Mouse (Mus musculus) c-Kit-negative CD71-positive TER-119-positive erythroid progenitor cells, embryonic 14.5 days (primary cell): ENCODE measurements around the gene Nfrkb.

Experiments used
- DNase-seq: peaks from one replicate; pipeline ENCODE4 v3.0.0-alpha.2; 2013; ENCODE audit warnings: low read depth, low spot score

Gene Nfrkb

DNA sequence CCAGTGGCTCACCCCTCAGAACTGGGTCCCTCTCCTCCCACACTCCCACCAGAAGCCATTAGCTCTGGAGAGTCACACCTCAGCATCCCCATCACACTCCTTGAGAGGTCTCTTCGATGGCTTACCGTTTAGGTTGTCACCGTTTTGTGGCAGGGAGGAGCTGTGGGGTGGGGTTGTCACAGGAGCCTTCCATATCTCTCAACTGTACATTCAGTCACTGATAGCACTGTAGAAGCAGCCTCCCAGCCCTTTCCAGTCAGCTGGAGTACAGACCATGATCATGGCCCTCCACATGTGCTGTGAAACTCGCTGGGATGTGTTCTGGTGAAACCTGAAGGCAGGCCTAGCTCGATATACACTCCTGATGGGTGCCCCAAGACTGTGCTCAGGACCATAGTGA is 36.2 kb downstream of the Nfrkb start:
- peak; percentile 20 for DNase-seq

DNA sequence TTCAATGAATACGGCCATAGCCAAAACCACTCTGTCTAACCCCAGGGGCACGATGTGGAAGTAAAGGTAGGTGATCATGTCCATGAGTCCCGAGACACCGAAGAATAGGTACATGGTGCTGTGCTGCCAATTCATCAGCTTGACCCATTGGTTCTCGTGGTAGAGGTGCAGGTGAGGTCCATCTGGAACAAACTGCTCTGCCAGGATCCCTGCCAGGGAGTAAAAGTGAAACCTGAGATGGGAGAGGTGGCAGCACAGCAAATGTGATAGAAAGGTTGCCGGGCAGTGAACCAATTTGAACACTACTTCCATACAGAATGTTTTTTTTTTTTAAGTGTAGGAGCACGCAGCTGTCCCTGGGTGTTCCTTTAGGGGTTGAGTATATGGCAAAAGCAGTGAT is 43.0 kb downstream of the Nfrkb start:
- no peak for DNase-seq

DNA sequence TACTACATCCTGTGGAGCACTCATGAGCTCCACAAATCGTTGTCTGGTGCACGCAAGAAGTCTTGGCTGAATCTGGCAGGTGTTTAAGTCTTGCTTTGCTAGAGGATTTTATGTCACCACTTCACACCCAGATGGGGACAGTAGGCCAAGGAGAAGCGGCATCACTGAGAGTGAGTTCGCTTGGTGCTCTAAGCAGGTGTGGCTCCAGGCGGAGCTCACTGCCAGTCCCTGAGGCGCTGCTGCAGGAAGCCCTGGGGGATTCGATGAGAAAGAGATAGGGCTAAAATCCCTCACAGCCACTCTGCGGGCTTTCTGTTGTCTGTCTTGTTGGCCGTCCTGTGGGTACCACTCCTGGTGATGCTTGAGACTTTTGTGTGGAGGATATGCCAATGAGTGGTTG is 44.0 kb downstream of the Nfrkb start:
- no peak for DNase-seq

DNA sequence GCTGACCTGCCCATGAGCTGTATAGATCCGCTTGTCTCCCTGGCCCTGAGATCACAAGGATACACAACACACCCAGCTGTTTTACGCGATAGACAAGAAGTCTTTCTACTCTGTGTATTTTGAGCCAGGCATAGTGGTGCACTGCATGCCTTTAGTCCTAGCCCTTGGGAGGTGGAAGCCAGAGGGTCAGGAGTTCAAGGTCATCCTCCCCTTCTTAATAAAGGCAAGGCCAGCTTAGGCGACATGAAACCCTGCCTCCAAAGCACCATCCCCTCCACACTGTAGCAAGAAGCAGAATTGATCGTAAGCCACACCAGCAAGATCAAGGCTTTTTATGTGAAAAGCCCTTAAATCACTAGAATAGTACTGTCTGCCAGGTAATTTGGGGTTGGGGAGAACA is 45.8 kb downstream of the Nfrkb start:
- DNase-seq, result no peak

DNA sequence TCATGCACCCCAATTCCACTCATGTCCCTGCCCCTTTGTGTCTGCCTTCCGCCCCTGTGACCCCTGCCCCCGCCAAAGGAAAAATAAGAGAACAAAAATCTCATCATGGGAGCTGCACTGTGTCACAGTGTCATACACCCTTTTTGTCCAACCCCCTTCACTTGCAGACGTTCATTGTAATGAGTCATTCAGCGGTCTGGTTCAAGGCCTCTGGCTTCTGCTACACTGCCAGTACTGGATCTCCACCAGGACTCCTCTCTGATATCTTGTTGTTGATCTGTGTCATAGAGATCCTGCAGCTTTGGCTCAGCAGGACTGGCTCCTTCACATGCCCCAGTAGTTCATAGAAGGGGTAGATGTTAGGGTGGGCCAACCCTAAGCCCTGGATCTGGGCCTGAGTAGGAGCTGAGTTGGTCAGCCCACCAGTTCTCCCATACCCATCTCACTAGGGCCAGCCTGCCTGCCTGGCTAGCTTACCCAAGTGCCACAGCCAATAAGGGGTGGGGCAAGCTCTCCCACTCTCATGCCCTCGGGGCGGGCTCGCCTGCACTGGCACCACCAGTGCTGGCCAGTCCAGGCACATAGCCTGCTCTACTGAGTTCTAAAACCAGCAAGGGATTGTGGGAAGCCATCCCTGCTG is 46.5 kb downstream of the Nfrkb start:
- DNase-seq, result no peak

DNA sequence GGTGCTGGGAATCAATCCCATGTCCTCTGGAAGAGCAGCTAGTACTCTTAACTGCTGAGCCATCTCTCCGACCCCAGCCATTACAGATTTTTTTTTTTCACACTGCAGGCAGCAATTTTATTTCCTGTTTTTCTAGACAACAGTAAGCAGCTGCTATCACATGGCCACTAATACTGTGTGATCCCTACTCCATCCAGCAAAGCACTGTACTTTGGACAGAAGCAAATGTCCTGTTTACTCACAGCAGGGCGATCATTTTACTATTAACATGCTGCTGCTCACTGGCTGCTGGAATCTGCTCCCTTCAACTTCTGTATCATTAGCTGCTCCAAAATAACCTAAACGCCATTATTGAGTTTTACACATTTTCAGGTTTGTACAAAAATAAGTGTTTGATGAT is 47.4 kb downstream of the Nfrkb start:
- no peak for DNase-seq

DNA sequence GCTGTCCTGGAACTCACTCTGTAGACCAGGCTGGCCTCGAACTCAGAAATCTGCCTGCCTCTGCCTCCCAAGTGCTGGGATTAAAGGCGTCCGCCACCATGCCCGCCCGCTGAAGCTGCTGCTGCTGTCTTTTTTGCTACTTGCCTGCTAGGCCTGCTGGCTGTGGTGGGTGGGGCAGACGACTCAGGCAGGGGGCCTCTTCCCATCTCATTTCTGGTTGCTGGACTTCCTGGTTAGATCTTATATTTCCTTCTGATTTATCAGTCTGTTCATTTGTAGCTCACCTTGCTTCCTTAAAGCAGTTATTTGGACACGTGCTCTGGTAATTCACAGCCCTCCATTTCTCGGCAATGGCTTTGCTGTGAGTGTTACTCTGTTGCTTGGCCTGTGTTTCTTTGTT is 49.4 kb downstream of the Nfrkb start:
- DNase-seq, result no peak

DNA sequence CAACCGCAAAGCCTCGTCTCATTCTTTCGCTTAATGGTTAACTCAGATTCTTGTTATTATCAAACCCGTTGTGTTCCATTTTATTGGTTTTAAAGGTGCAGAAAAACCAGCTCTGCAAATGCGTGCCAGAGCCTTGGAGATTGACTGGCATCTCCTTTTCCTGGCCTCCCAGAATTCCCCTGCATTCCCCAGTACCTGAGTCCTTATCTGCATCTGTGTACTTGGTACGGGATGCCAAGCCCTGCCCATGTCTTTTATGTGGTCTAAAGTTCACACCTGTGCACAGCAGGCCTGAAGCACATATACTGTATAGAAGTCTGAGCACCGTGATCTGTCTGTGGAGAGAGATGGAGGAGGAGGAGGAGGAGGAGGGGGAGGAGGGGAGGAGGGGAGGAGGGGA is 51.9 kb downstream of the Nfrkb start:
- DNase-seq, result no peak

DNA sequence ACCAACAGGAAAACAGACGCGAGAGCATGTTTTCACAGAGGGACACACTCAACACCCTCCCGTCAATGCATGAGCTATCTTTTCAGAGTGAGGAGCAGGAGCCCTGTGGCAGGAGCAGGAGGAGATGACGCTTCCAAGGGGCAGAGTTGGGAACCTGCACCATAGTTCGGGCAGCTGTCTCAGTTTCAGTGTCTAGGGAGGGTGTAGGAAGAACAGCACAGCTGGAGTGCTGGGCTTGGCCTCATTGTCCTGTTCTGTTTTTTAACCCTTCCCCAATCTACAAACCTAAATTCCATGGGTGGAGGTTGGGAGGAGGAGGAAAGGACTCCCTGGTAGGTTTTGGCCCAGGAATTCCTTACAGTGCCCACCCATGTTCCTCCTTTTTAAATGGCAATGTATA is 52.8 kb downstream of the Nfrkb start:
- DNase-seq, result no peak

DNA sequence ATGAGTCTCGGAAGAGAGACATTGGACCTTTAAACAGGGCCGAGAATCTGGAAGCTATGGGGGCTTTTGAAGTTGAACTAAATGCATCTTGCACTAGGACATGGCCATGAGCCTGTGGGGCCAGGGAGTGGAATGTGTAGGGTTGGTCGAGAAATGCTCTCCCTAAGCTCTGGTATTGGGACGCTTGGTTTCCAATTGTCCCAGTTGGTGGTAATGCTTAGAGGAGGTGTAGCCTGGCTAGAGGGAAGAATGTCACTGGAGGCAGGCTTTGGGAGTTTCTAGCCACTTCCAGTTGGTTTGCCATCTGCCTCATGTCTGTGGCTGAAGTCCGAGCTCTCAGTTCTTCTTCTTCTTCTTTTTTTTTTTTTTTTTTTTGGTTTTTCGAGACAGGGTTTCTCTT is 53.3 kb downstream of the Nfrkb start:
- no peak for DNase-seq

DNA sequence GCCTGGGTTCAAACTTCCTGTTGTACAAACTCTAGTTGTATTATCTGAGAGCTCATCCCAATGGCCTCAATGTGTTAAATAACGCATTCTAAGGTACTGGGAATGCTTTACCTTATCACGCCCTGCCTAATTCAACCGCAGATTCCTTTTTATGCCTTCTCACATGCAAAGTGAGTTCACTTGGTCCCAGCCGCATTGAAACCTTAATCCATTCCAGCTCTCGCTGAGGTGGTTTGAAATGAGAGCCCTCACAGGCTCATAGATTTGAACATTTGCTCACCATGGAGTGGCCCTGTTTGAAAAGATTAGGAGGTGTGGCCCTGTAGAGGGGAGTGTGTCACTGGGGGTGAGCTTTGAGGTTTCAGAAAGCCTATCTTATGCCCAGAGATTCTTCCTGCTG is 54.4 kb downstream of the Nfrkb start:
- no peak for DNase-seq

DNA sequence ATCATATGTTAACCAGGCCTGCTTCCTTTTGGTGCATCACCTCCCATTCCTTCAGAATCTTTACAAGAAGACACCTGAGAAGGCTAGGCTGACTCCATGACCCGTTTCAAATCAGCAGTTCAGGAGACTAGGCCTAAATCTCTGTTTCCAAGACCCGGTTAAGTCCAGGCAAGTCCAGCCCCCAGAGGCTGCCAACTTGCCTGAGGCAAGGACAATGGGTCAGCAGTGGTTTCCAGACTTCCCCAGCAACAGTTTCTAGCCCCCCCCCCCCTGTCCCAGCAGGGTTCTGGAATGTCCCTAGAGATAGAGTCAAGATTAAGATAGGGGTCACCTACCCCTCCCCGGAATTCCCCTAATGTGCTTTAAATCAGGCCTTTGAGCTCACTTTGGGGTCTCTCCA is 55.5 kb downstream of the Nfrkb start:
- DNase-seq, result no peak

DNA sequence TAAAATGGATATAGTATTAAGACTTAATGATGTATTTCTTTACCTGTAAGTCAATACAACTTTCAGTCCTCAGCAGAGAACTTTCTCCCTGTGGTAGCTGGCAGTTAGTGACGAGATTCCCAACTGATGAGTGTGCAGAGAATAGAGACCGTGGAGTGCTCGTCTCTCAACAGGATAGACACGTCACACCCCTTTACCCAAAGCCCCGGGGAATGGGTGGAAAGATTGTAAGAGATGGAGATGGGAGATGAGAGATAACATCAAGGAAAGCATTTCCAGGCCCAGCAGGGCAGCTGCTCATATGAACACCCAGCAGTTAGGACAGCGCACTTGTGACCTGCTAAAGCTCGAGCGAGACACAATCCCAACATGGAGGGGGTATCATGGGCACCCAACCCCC is 58.2 kb downstream of the Nfrkb start:
- DNase-seq, result no peak

DNA sequence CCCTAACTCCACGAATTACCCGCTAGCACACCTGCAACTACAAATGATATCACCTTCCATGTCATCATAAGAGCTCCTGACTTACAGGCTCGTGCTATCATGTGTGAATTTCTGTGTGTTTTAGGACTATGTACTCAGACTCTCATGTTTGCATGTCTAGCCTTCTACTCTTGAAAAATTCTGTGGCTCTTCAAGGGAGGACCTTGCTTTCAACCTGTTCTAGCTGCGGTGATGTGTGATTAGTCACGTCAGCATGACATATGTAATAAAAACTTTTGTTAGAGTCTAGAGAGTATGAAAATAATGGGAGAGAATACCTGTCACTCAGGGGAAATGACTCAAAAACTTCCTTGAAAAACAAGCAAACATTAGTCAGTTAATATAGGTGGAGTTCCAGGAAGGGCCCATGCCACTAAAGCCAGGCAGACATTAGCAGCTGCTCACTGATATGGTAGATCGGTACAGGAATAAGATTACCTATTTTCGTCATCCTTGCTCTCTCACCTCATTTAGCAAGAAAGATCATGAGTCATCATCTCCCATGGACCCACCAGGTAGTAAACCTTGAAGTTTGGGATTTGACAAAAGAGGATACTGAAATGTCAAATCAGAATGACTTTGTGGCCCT is 63.3 kb downstream of the Nfrkb start:
- no peak for DNase-seq

DNA sequence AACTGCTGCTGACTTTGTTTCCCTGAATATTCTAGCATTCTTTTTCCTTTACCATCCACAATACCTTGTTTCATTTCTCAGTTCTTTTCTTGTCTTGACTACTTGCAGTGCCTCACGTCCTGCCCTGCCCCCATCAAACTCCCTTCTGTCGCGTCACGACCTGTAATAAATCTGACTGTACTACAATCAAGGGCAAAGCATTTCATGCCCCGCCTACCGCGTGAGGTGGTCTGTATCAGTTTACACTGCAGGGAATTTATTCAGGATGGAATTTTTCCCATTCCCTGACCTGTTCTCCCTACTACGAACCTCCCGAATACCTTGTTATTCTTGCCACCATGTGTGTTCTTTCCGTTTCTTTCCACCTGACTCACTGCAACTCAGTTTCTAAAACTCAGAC is 66.2 kb downstream of the Nfrkb start:
- no peak for DNase-seq

DNA sequence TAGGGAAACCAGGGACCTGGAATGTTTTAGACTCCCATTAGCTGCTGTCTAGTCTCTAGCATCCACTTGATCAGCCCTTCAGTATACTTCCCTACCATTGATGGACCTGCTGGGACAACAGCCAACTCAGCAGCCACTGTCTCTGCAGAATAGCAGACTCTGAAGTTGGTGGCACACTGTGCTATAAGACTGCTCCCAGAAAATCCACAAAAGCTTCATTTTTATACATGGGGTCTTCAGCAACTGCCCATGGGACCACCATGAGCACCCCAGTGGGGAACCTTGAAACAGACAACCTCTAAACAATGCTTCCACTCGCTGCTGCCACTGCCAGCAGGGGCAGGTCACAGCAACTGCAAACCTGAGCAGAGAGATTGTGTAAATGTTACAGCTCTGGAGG is 68.4 kb downstream of the Nfrkb start:
- DNase-seq, result no peak

DNA sequence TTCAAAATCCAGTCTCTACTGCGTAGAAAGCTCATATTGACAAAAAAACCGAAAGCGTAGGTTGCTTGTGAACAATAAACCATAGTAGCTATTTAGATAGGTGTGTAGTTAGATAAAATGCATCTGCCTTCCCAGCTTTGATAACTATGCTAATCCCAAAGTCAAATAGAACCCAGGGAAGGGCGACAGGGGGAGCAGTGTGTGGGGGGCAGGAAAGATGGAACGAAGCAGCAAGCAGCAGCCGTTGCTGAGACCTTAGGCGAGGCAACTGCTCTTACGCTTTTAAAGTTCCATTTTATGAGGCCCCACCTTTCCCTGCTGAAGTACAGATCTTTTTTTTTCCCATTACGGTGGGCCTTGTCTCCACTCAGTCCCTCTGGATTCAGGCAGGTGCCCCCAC is 77.2 kb downstream of the Nfrkb start:
- DNase-seq, result no peak

DNA sequence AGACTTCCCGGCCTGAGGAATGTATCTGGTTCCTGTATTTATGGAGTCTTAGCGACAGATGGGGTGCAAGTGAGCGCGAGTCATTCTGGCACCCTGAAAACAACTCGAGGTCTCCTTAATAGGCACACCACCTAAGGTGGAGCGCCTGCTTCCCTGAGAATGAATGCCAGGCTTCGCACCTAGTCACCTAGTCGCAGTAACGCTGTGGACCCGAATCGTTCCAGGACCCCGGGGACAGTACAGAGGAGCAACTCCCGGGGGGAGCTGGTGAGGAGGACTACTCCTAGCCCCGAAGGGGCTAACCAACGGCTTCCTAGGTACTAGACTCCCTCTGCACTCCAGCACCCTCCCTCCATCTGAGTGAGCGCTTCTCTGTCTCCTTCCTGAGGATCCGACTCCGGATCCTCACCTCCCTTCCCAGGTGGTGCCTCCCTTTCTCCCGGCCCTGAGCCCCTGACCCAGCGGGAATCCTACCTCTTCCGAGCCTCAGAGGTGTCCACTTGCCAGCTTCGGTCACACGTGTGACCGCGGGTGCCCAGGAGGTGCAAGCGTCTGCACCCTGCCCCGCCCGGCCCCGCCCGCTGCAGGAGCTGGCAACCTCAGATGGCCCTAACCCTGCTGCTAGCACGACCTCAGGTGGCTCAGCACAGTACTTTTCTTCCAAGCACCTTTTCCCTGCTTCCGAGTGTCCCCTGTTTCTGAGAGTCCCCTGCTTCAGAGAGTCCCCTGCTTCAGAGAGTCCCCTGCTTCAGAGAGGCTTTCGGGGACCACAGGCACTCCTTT is 77.9 kb downstream of the Nfrkb start, which contains the start of gene Tmem45b:
Gene Tmem45b (minus strand): TSS at position 771 of the 783 bp plus-strand sequence.
- DNase-seq, result no peak
